Mouse (Mus musculus) T-helper 17 cell (primary cell): ENCODE data around the gene Gm2042.
"Not testable (repeated sequence)": the region's sequence is repeated elsewhere in the genome, so short reads cannot be mapped to it uniquely, and the experiment has no call there.

Source experiments
- in situ Hi-C, 2 experiments: fragments of 300-600 bp; cut with MboI, MseI; formaldehyde crosslinking; loops; 1 replicate in 1 of 2; 2 replicates in 1 of 2; pipeline ENCODE4 v1.15.1; 2025; ENCODE audit warnings: high pct_unique_total_duplicates in 2 of 2

The Gm2042 gene

GRCm38 (mm10) chr12:87953780-87954179 lies at the start of gene Gm2042:
TSS of gene Gm2042 (plus strand) at chr12:87954080.
- in situ Hi-C loops: not testable (repeated sequence)

- in situ Hi-C loops: loop anchor here in 1 of 2 experiments (10.0 kb wide), 1 partner anchor 415 kb away; no protein-coding TSS in a partner anchor
Observed at GRCm38 (mm10) chr12:87919721-87920120, 34.2 kb upstream of the Gm2042 start, which contains the start of gene Gm2035. TSS of gene Gm2035 (minus strand) at chr12:87919857.

GRCm38 (mm10) chr12:87984000-87984399 lies 30.1 kb downstream of the Gm2042 start:
- in situ Hi-C loops: loop anchor here in 1 of 2 experiments (10.0 kb wide), 1 partner anchor 159 kb away; no protein-coding TSS in a partner anchor

- in situ Hi-C loops: loop anchor here in 1 of 2 experiments (5.0 kb wide), 1 partner anchor 157 kb away; no protein-coding TSS in a partner anchor
Observed at GRCm38 (mm10) chr12:88004118-88004517, 50.2 kb downstream of the Gm2042 start.
